Comparison of ENCODE assay signal across 11 mouse cellular contexts in genomic region chr2:29643418-29643817, GRCm38 (mm10). TPM values are rescaled to one million over a fixed set of nuclear protein-coding genes. Genes with fewer than 3 reads are reported as not detected.
DNase-seq lines count a peak whose midpoint lies in the region; ATAC-seq lines count a peak whose summit lies in the region.
"Had no signal": no experiment of that assay in that cellular context is flagged by ENCODE, and none has a peak within 500 bp of the region (broad histone marks: within the 10 kb centered on the region; RNA-seq: fewer than 3 reads in every experiment).

No protein-coding gene starts in this region.

- 64% methylated on average over 4 of the region's 4 CpGs for WGBS in hindbrain, embryonic 10.5 days
- WGBS in hindbrain, embryonic 13.5 days: 68% methylated on average over 4 of the region's 4 CpGs
- WGBS in hindbrain, embryonic 14.5 days: 59% methylated on average over 4 of the region's 4 CpGs

- intact Hi-C loops in heart, postnatal 25 days (cut with DNase I): no loop called here

- H3K27me3 ChIP-seq in hindbrain, embryonic 10.5 days (ENCODE audit: insufficient read depth, poor library complexity, severe bottlenecking): no peaks in the 10 kb centered on the region
- no peaks in the 10 kb centered on the region for H3K27me3 ChIP-seq in hindbrain, embryonic 13.5 days
- H3K27me3 ChIP-seq in hindbrain, embryonic 14.5 days (ENCODE audit: control insufficient read depth, insufficient read depth, low read length): no peaks in the 10 kb centered on the region
- H3K27me3 ChIP-seq: liver, embryonic 12.5 days had no signal

- H3K27ac ChIP-seq in hindbrain, embryonic 10.5 days: 0 out of 2 replicates have a peak overlapping the region, but pooled peaks have one; percentile 14
- no peak overlapping the region for H3K27ac ChIP-seq in hindbrain, embryonic 13.5 days
- no peak overlapping the region for H3K27ac ChIP-seq in hindbrain, embryonic 14.5 days
- H3K27ac ChIP-seq: liver, embryonic 12.5 days had no signal

- no peak for ATAC-seq in hindbrain, embryonic 13.5 days (ENCODE audit: low FRiP score)
- ATAC-seq in hindbrain, embryonic 14.5 days (ENCODE audit: low FRiP score): no peak
- ATAC-seq: liver, embryonic 12.5 days had no signal

- no peak overlapping the region for H3K9ac ChIP-seq in hindbrain, embryonic 13.5 days
- no peak overlapping the region for H3K9ac ChIP-seq in hindbrain, embryonic 14.5 days
- H3K9ac ChIP-seq: liver, embryonic 12.5 days had no signal

- H3K4me2 ChIP-seq in hindbrain, embryonic 13.5 days: no peak overlapping the region
- no peak overlapping the region for H3K4me2 ChIP-seq in hindbrain, embryonic 14.5 days (replicated peaks)
- H3K4me2 ChIP-seq: liver, embryonic 12.5 days had no signal

- no peak overlapping the region for H3K4me3 ChIP-seq in hindbrain, embryonic 10.5 days
- H3K4me3 ChIP-seq in hindbrain, embryonic 13.5 days: no peak overlapping the region
- H3K4me3 ChIP-seq in hindbrain, embryonic 14.5 days (replicated peaks; ENCODE audit: low read length): no peak overlapping the region
- H3K4me3 ChIP-seq: liver, embryonic 12.5 days had no signal

- H3K4me1 ChIP-seq in hindbrain, embryonic 10.5 days (replicated peaks): peaks cover 30% of the 10 kb centered on the region
- H3K4me1 ChIP-seq in hindbrain, embryonic 13.5 days (replicated peaks): peaks cover 39% of the 10 kb centered on the region
- H3K4me1 ChIP-seq in hindbrain, embryonic 14.5 days (replicated peaks; ENCODE audit: control insufficient read depth, insufficient read depth, low read length): peaks cover 5% of the 10 kb centered on the region; the same call in 1 of the 2 replicates

- H3K9me3 ChIP-seq in hindbrain, embryonic 10.5 days: no peaks in the 10 kb centered on the region
- H3K9me3 ChIP-seq in hindbrain, embryonic 13.5 days: no peaks in the 10 kb centered on the region
- H3K9me3 ChIP-seq in hindbrain, embryonic 14.5 days (ENCODE audit: control insufficient read depth, low read length): no peaks in the 10 kb centered on the region
- H3K9me3 ChIP-seq: liver, embryonic 12.5 days had no signal

- DNase-seq in hindbrain, embryonic 10.5 days (ENCODE audit: low spot score): no peak
- DNase-seq in ZHBTc4 (ENCODE audit: low read depth, low spot score): peak; percentile 95
- DNase-seq in heart, postnatal 25 days (ENCODE audit: low spot score): peak; percentile 63
- DNase-seq in lung, postnatal 10 days: peak; percentile 73
- DNase-seq in urinary bladder, postnatal 25 days (ENCODE audit: low spot score): no peak
- DNase-seq in neural tube, embryonic 10.5 days (ENCODE audit: extremely low spot score, low spot score): no peak
- no peak for DNase-seq in hindbrain, embryonic 14.5 days (ENCODE audit: low spot score)
- DNase-seq: cerebellum, adult 2 months; thymus, adult 2 months had no signal

- H3K36me3 ChIP-seq in hindbrain, embryonic 10.5 days: peaks cover 12% of the 10 kb centered on the region
- no peaks in the 10 kb centered on the region for H3K36me3 ChIP-seq in hindbrain, embryonic 13.5 days
- H3K36me3 ChIP-seq in hindbrain, embryonic 14.5 days (replicated peaks; ENCODE audit: control insufficient read depth, insufficient read depth): no peaks in the 10 kb centered on the region

RNA-seq across cellular contexts. Expression of gene Rapgef1, which starts 23.9 kb away (rescaled TPM):
- 13.5 and 16.0 TPM in 2 replicates for polyA plus RNA-seq in hindbrain, embryonic 10.5 days (2016; fragmentation: Nextera tagmentation; extraction: Ambion mirVana)
- polyA plus RNA-seq in hindbrain, embryonic 13.5 days (2015; fragmentation: Nextera tagmentation; extraction: Ambion mirVana): 14.3 and 16.1 TPM in 2 replicates
- 10 to 100 TPM; 85.1 to 94.1 TPM for total RNA-seq in heart, postnatal 25 days (2021)
- 19.9 and 22.3 TPM in 2 replicates for polyA plus RNA-seq in hindbrain, embryonic 14.5 days (2014; fragmentation: Nextera tagmentation; extraction: Ambion mirVana)

Comparison
In these comparisons a context has a peak if more than half of its experiments do, and no peak if none do; other contexts are left out.
1. DNase-seq: peak in ZHBTc4 (single experiment), heart, postnatal 25 days (single experiment) and lung, postnatal 10 days (single experiment); none in hindbrain, embryonic 10.5 days (single experiment), urinary bladder, postnatal 25 days (single experiment), neural tube, embryonic 10.5 days (single experiment) and hindbrain, embryonic 14.5 days (single experiment).